11 mouse cellular contexts compared by ENCODE assay signal in the genomic region with DNA sequence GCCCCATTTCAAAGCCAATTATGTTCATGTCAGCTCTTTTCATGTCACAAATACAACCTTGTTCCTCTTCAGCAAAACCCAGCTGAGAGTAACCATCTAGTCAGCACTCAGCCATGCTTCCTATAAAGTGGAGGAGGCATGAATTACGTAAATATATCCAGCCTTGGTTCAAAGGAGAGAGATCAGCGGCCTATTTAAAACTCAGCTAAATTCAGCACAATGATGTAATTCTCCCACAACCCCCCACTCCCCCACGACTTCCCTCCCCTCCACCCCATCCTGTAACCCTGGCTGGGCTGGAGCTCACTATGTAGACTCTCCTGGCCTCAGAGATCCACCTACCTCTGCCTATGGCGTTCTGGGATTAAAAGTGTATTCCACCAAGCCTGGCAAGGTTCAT. TPM values are rescaled to one million over a fixed set of nuclear protein-coding genes. Genes with fewer than 3 reads are reported as not detected.
A peak's percentile ranks its signal among the peaks of the same experiment; 100 is the strongest.
DNase-seq lines count a peak whose midpoint lies in the region; ATAC-seq and TF ChIP-seq lines count a peak whose summit lies in the region.
"Had no signal": no experiment of that assay in that cellular context is flagged by ENCODE, and none has a peak within 500 bp of the region (broad histone marks: within the 10 kb centered on the region; RNA-seq: fewer than 3 reads in every experiment).

No protein-coding gene starts in this region.

- TF ChIP-seq POLR2A in bone marrow macrophage, adult 2 months (IDR thresholded peaks at IDR 0.05; ENCODE audit: borderline replicate concordance, low read depth, low read length) = no peak
- no peak for TF ChIP-seq POLR2A in olfactory bulb, adult 2 months (IDR thresholded peaks at IDR 0.05; ENCODE audit: insufficient read depth, low read depth, low read length)

- no peak for DNase-seq in heart, embryonic 10.5 days (ENCODE audit: low spot score)
- no peak for DNase-seq in B cell, adult 2 months
- no peak for DNase-seq in ovary, adult 18-20 months (ENCODE audit: low spot score)
- DNase-seq: cerebellum, postnatal 14 days had no signal

- H3K27me3 ChIP-seq in intestine, embryonic 15.5 days (replicated peaks) = no peaks in the 10 kb centered on the region
- no peaks in the 10 kb centered on the region for H3K27me3 ChIP-seq in intestine, postnatal 0 days (replicated peaks; ENCODE audit: control insufficient read depth, insufficient read depth, low read length)
- no peaks in the 10 kb centered on the region for H3K27me3 ChIP-seq in heart, embryonic 10.5 days (ENCODE audit: insufficient read depth, poor library complexity, severe bottlenecking)
- H3K27me3 ChIP-seq: midbrain, embryonic 15.5 days had no signal

- peaks cover 4% of the 10 kb centered on the region; the same call in 1 of the 2 replicates for H3K36me3 ChIP-seq in intestine, embryonic 15.5 days
- H3K36me3 ChIP-seq in intestine, postnatal 0 days (ENCODE audit: control insufficient read depth, insufficient read depth) = peaks cover 51% of the 10 kb centered on the region
- peaks cover 20% of the 10 kb centered on the region for H3K36me3 ChIP-seq in heart, embryonic 10.5 days
- H3K36me3 ChIP-seq: midbrain, embryonic 15.5 days had no signal

- no peak overlapping the region for H3K9ac ChIP-seq in intestine, embryonic 15.5 days
- no peak overlapping the region for H3K9ac ChIP-seq in intestine, postnatal 0 days (ENCODE audit: low read depth, low read length)
- H3K9ac ChIP-seq: midbrain, embryonic 15.5 days had no signal

- no peak overlapping the region for H3K4me3 ChIP-seq in intestine, embryonic 15.5 days (replicated peaks)
- no peak overlapping the region for H3K4me3 ChIP-seq in intestine, postnatal 0 days (ENCODE audit: low read depth, low read length)
- no peak overlapping the region for H3K4me3 ChIP-seq in bone marrow macrophage, adult 2 months (ENCODE audit: insufficient read depth, low read length)
- H3K4me3 ChIP-seq in heart, embryonic 10.5 days = no peak overlapping the region
- no peak overlapping the region for H3K4me3 ChIP-seq in olfactory bulb, adult 2 months (ENCODE audit: insufficient read depth, low read depth, low read length)
- H3K4me3 ChIP-seq: midbrain, embryonic 15.5 days had no signal

- ATAC-seq in intestine, embryonic 15.5 days = peak; percentile 37; the same call in 1 of the 2 replicates
- ATAC-seq in intestine, postnatal 0 days = no peak
- ATAC-seq: hindbrain, embryonic 16.5 days; midbrain, embryonic 15.5 days had no signal

- no peak for TF ChIP-seq CTCF in intestine, postnatal 0 days (IDR thresholded peaks at IDR 0.05; ENCODE audit: low read depth)
- no peak for TF ChIP-seq CTCF in bone marrow macrophage, adult 2 months (IDR thresholded peaks at IDR 0.05; ENCODE audit: low read depth, low read length)
- TF ChIP-seq CTCF in olfactory bulb, adult 2 months (IDR thresholded peaks at IDR 0.05; ENCODE audit: insufficient read depth, low read depth, low read length) = no peak

- H3K4me2 ChIP-seq in intestine, embryonic 15.5 days (replicated peaks) = no peak overlapping the region
- no peak overlapping the region for H3K4me2 ChIP-seq in intestine, postnatal 0 days (replicated peaks; ENCODE audit: low read depth)
- H3K4me2 ChIP-seq: midbrain, embryonic 15.5 days had no signal

- no peak overlapping the region for H3K27ac ChIP-seq in intestine, embryonic 15.5 days
- H3K27ac ChIP-seq in intestine, postnatal 0 days (ENCODE audit: low read depth, low read length) = no peak overlapping the region
- peak overlapping the region; percentile 65 for H3K27ac ChIP-seq in bone marrow macrophage, adult 2 months (ENCODE audit: insufficient read depth, low read depth, low read length)
- peak overlapping the region; percentile 56; the same call in 1 of the 2 replicates for H3K27ac ChIP-seq in heart, embryonic 10.5 days
- peak overlapping the region; percentile 77 for H3K27ac ChIP-seq in olfactory bulb, adult 2 months (ENCODE audit: insufficient read depth, low read depth, low read length)
- H3K27ac ChIP-seq: midbrain, embryonic 15.5 days had no signal

- no peaks in the 10 kb centered on the region for H3K9me3 ChIP-seq in intestine, embryonic 15.5 days
- no peaks in the 10 kb centered on the region for H3K9me3 ChIP-seq in intestine, postnatal 0 days (ENCODE audit: control insufficient read depth)
- no peaks in the 10 kb centered on the region for H3K9me3 ChIP-seq in heart, embryonic 10.5 days
- H3K9me3 ChIP-seq: midbrain, embryonic 15.5 days had no signal

- H3K4me1 ChIP-seq in intestine, embryonic 15.5 days (replicated peaks) = no peaks in the 10 kb centered on the region
- no peaks in the 10 kb centered on the region for H3K4me1 ChIP-seq in intestine, postnatal 0 days (replicated peaks; ENCODE audit: control insufficient read depth, insufficient read depth, low read length)
- peaks cover 22% of the 10 kb centered on the region for H3K4me1 ChIP-seq in bone marrow macrophage, adult 2 months (ENCODE audit: control insufficient read depth, insufficient read depth, low read length)
- H3K4me1 ChIP-seq in heart, embryonic 10.5 days = peaks cover 51% of the 10 kb centered on the region
- peaks cover 33% of the 10 kb centered on the region for H3K4me1 ChIP-seq in olfactory bulb, adult 2 months (ENCODE audit: control insufficient read depth, insufficient read depth, low read length)
- H3K4me1 ChIP-seq: midbrain, embryonic 15.5 days had no signal

- 49% methylated on average over 4 of the region's 4 CpGs for WGBS in intestine, embryonic 15.5 days
- WGBS in intestine, postnatal 0 days = 52% methylated on average over 4 of the region's 4 CpGs
- 28% methylated on average over 4 of the region's 4 CpGs for WGBS in heart, embryonic 10.5 days
- WGBS in olfactory bulb, adult 2 months = 18% methylated on average over 4 of the region's 4 CpGs

RNA-seq across cellular contexts. Expression of a gene that starts 32.0 kb away (rescaled TPM):
- polyA plus RNA-seq in intestine, embryonic 15.5 days (2015; fragmentation: Nextera tagmentation; extraction: Ambion mirVana) = 0.83 and 1.1 TPM in 2 replicates
- polyA plus RNA-seq in intestine, postnatal 0 days (2015; fragmentation: Nextera tagmentation; extraction: Ambion mirVana) = 0.17 and 0.42 TPM in 2 replicates
- polyA plus RNA-seq in bone marrow macrophage, adult 2 months (2012; ENCODE audit: insufficient read depth, insufficient read length, missing spikeins) = not detected in 2 replicates
- 0.30 TPM in 1 of 2 replicates, not detected in the other for polyA plus RNA-seq in heart, embryonic 10.5 days (2016; fragmentation: Nextera tagmentation; extraction: Ambion mirVana)
- not detected in 2 replicates for polyA plus RNA-seq in olfactory bulb, adult 2 months (2012; ENCODE audit: insufficient read depth, insufficient read length, low replicate concordance, missing spikeins)
- polyA plus RNA-seq: liver, embryonic 16.5 days had no signal

RNA-seq across cellular contexts. Expression of a gene that starts 34.8 kb away (rescaled TPM):
- 33.6 and 34.7 TPM in 2 replicates for polyA plus RNA-seq in intestine, embryonic 15.5 days (2015; fragmentation: Nextera tagmentation; extraction: Ambion mirVana)
- polyA plus RNA-seq in intestine, postnatal 0 days (2015; fragmentation: Nextera tagmentation; extraction: Ambion mirVana) = 12.1 and 12.4 TPM in 2 replicates
- 9.4 and 10.3 TPM in 2 replicates for polyA plus RNA-seq in bone marrow macrophage, adult 2 months (2012; ENCODE audit: insufficient read depth, insufficient read length, missing spikeins)
- polyA plus RNA-seq in heart, embryonic 10.5 days (2016; fragmentation: Nextera tagmentation; extraction: Ambion mirVana) = 52.1 and 52.2 TPM in 2 replicates
- not detected in 2 replicates for polyA plus RNA-seq in olfactory bulb, adult 2 months (2012; ENCODE audit: insufficient read depth, insufficient read length, low replicate concordance, missing spikeins)

RNA-seq across cellular contexts. Expression of a gene that starts 35.6 kb away (rescaled TPM):
- polyA plus RNA-seq in intestine, embryonic 15.5 days (2015; fragmentation: Nextera tagmentation; extraction: Ambion mirVana) = 165 TPM in 2 replicates
- polyA plus RNA-seq in intestine, postnatal 0 days (2015; fragmentation: Nextera tagmentation; extraction: Ambion mirVana) = 91.4 and 92.6 TPM in 2 replicates
- polyA plus RNA-seq in bone marrow macrophage, adult 2 months (2012; ENCODE audit: insufficient read depth, insufficient read length, missing spikeins) = 54.1 and 65.1 TPM in 2 replicates
- 113 and 162 TPM in 2 replicates for polyA plus RNA-seq in heart, embryonic 10.5 days (2016; fragmentation: Nextera tagmentation; extraction: Ambion mirVana)
- not detected in 2 replicates for polyA plus RNA-seq in olfactory bulb, adult 2 months (2012; ENCODE audit: insufficient read depth, insufficient read length, low replicate concordance, missing spikeins)

RNA-seq across cellular contexts. Expression of a gene that starts 37.8 kb away (rescaled TPM):
- 76.2 and 77.3 TPM in 2 replicates for polyA plus RNA-seq in intestine, embryonic 15.5 days (2015; fragmentation: Nextera tagmentation; extraction: Ambion mirVana)
- polyA plus RNA-seq in intestine, postnatal 0 days (2015; fragmentation: Nextera tagmentation; extraction: Ambion mirVana) = 43.8 and 50.2 TPM in 2 replicates
- 13.7 and 16.0 TPM in 2 replicates for polyA plus RNA-seq in bone marrow macrophage, adult 2 months (2012; ENCODE audit: insufficient read depth, insufficient read length, missing spikeins)
- polyA plus RNA-seq in heart, embryonic 10.5 days (2016; fragmentation: Nextera tagmentation; extraction: Ambion mirVana) = 25.7 and 33.6 TPM in 2 replicates
- polyA plus RNA-seq in olfactory bulb, adult 2 months (2012; ENCODE audit: insufficient read depth, insufficient read length, low replicate concordance, missing spikeins) = not detected in 2 replicates

Comparison
In these comparisons a context has a peak if more than half of its experiments do, and no peak if none do; other contexts are left out.
1. H3K27ac ChIP-seq: peak in bone marrow macrophage, adult 2 months (single experiment), heart, embryonic 10.5 days (single experiment) and olfactory bulb, adult 2 months (single experiment); none in intestine, embryonic 15.5 days (single experiment) and intestine, postnatal 0 days (single experiment).
2. RNA of a gene that starts 34.8 kb away (polyA plus RNA-seq): 52.1 to 52.2 TPM in heart, embryonic 10.5 days, 33.6 to 34.7 TPM in intestine, embryonic 15.5 days, 12.1 to 12.4 TPM in intestine, postnatal 0 days and 9.4 to 10.3 TPM in bone marrow macrophage, adult 2 months; not detected in olfactory bulb, adult 2 months; every median in the first group is over 10 times any median in the second.